Mouse (Mus musculus) liver, embryonic 16.5 days (tissue): ENCODE results near the gene Trim58. TPM values are rescaled to one million over a fixed set of nuclear protein-coding genes. Genes with fewer than 3 reads are reported as not detected.

Experiments used
- ATAC-seq: fragments of 200-750 bp; cut with Nextera tagmentation; 2 replicates; pipeline ENCODE4 v1.8.0; 2017; ENCODE audit warnings: low read depth, mild to moderate bottlenecking, moderate number of reproducible peaks, moderate library complexity
- H3K27ac ChIP-seq: fragments of 300-500 bp; sonication (generic); 2 replicates; pipeline ENCODE4 v1.5.1; 2014; ENCODE audit warnings: mild to moderate bottlenecking, low read length
- H3K27me3 ChIP-seq: fragments of 300-500 bp; sonication (generic); 2 replicates; pipeline ENCODE4 v1.6.1; 2014; ENCODE audit warnings: low read depth, low read length, mixed read lengths; ENCODE audit not compliant: control insufficient read depth, insufficient read depth
- H3K36me3 ChIP-seq: fragments of 300-500 bp; sonication (generic); 2 replicates; pipeline ENCODE4 v1.6.1; 2014; ENCODE audit warnings: mild to moderate bottlenecking; ENCODE audit not compliant: control insufficient read depth, insufficient read depth
- H3K4me1 ChIP-seq: fragments of 300-500 bp; sonication (generic); 2 replicates; pipeline ENCODE4 v1.6.1; 2014; ENCODE audit warnings: low read depth, low read length, mixed read lengths; ENCODE audit not compliant: control insufficient read depth
- H3K4me2 ChIP-seq: fragments of 300-500 bp; sonication (generic); 2 replicates; pipeline ENCODE4 v1.6.1; 2014; ENCODE audit warnings: low read depth, low read length, mixed read lengths
- H3K4me3 ChIP-seq: fragments of 300-500 bp; sonication (generic); 2 replicates; pipeline ENCODE4 v1.5.1; 2014; ENCODE audit warnings: low read depth, mild to moderate bottlenecking, low read length
- H3K9ac ChIP-seq: fragments of 300-500 bp; sonication (generic); 2 replicates; pipeline ENCODE4 v1.6.1; 2014; ENCODE audit warnings: low read depth, low read length
- H3K9me3 ChIP-seq: fragments of 300-500 bp; sonication (generic); replicated peaks from 2 replicates; pipeline ENCODE4 v1.6.1; 2016; ENCODE audit warnings: low read length; ENCODE audit not compliant: control insufficient read depth
- WGBS: fragments of 180-500 bp; shearing (Covaris S2); extraction: QIAGEN DNeasy Blood & Tissue Kit; methylation state at CpG from one replicate; pipeline ENCODE4 v1.1.7; 2014; ENCODE audit not compliant: insufficient replicate concordance; 5-methylcytosine and 5-hydroxymethylcytosine counted together
- polyA plus RNA-seq: library from polyadenylated mRNA; unstranded; fragments of >200 nt; fragmentation: Nextera tagmentation; extraction: Ambion mirVana; gene quantifications from 2 replicates; pipeline ENCODE4 v1.2.1, GENCODE M21; 2015

Gene Trim58
- polyA plus RNA-seq: 12.7 and 15.7 TPM in 2 replicates

DNA sequence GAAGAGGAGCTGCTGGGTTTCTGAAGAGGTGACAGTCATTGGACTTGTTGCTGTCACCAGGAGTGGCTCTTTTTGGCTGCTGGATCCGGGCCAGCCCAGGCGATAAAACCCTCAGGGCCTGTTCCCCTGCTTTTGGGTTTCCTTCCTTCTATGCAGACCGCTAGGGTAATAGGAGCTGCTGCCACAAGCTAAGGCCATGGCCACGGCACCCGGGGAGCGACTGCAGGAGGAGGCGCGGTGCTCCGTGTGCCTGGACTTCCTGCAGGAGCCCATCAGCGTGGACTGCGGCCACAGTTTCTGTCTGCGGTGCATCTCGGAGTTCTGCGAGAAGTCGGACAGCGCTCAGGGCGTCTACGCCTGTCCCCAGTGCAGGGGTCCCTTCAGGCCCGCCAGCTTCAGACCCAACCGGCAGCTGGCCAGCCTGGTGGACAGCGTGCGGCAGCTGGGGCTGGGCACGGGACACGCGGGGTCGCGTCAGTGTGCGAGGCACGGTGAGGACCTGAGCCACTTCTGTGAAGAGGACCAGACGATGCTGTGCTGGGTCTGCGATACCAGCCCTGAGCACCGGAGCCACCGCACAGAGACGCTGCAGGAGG lies at the start of gene Trim58:
Trim58 (plus strand) TSS at position 194 of the 596 bp plus-strand sequence.
- ATAC-seq: peak; percentile 17
- H3K4me2 ChIP-seq: peak within 1 kb of the TSS; percentile 73
- peaks cover 14% of the 10 kb centered on the region for H3K36me3 ChIP-seq
- peak within 1 kb of the TSS; percentile 89 for H3K9ac ChIP-seq
- peak within 1 kb of the TSS; percentile 100 for H3K27ac ChIP-seq
- H3K4me1 ChIP-seq: peaks cover 21% of the 10 kb centered on the region
- under 1% methylated on average over 34 of the region's 34 CpGs for WGBS
- peak within 1 kb of the TSS; percentile 73 for H3K4me3 ChIP-seq
- no peaks in the 10 kb centered on the region for H3K9me3 ChIP-seq
- no peaks in the 10 kb centered on the region for H3K27me3 ChIP-seq

- Histone ChIP-seq H3K4me3 (no peak within 1 kb of the TSS), H3K4me2 (no peak within 1 kb of the TSS), H3K27ac (no peak within 1 kb of the TSS), H3K9me3 (no peaks in the 10 kb centered on the region), H3K27me3 (no peaks in the 10 kb centered on the region), H3K4me1 (no peaks in the 10 kb centered on the region), H3K36me3 (no peaks in the 10 kb centered on the region), H3K9ac (no peak within 1 kb of the TSS)
- no peak for ATAC-seq
- WGBS: 56% methylated on average over 6 of the region's 6 CpGs
Observed at GRCm38 (mm10) chr11:58594814-58595213, 45.5 kb upstream of the Trim58 start, which contains the start of gene Olfr324. Gene Olfr324, plus strand, starts transcription at chr11:58595114.

- Histone ChIP-seq H3K4me3 (no peak overlapping the region), H3K36me3 (no peaks in the 10 kb centered on the region), H3K9ac (no peak overlapping the region), H3K27me3 (no peaks in the 10 kb centered on the region), H3K4me2 (no peak overlapping the region), H3K27ac (no peak overlapping the region), H3K4me1 (no peaks in the 10 kb centered on the region), H3K9me3 (no peaks in the 10 kb centered on the region)
- ATAC-seq: no peak
- WGBS: 59% methylated on average over 13 of the region's 13 CpGs
Observed at GRCm38 (mm10) chr11:58597837-58598236, 42.4 kb upstream of the Trim58 start.

DNA sequence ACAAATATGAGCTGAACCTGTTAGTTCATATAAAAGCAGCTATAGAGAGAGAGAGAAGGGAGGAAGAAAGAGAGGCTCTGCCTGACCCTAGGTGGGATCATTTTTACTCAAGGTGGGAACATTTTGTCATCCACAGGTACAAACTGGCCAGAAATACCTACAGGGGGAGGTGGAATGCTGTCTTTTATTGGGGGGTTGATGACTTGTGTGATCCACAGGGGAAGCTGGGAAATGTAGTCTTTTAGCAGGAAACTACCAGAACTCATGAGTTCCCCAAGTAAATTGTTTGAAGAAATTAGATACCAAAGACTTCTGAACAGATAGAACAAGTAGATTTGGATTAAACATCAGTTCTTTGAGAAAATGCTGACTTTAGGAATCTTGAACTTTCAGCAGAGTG lies 38.2 kb upstream of the Trim58 start:
- no peaks in the 10 kb centered on the region for H3K9me3 ChIP-seq
- H3K36me3 ChIP-seq: no peaks in the 10 kb centered on the region
- no peaks in the 10 kb centered on the region for H3K4me1 ChIP-seq
- H3K9ac ChIP-seq: no peak overlapping the region
- H3K4me3 ChIP-seq: no peak overlapping the region
- H3K4me2 ChIP-seq: no peak overlapping the region
- no peaks in the 10 kb centered on the region for H3K27me3 ChIP-seq
- no peak for ATAC-seq
- no peak overlapping the region for H3K27ac ChIP-seq

DNA sequence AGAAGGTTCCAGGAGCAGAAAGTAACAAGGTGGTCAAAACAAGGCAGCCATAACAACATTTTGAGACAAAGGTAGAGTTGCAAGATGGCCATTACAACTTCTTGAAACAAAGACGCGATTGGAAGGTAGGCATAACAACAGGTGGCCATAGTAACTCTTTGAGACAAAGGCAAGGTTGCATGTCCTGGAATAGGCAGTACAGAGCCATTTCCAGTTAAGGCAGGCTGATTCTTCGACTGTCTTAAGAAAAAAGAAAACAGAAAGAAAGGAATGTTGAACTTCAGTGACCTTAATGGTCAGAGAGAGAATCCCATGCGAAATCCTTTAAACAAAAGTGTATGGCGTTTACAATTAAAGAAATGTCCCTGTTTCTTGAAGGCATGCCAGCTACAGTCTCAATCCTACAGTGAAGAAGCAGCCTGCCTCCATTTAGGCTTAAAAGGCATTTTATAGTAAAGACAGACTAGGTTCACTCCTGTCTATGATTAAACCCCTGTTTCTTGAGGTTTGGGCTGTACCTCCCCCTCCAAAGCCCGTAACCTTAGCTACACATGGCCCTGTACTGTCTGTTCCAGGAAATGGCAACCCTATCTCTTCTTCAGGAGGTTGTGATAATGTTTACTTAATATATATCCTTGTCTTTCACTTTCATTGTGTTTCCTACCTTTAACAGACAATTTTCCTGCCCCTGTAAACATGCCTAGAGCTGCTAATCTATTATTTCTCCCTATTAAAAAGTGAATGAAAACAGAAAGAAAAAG lies 37.3 kb upstream of the Trim58 start:
- no peaks in the 10 kb centered on the region for H3K9me3 ChIP-seq
- ATAC-seq: no peak
- H3K27ac ChIP-seq: no peak overlapping the region
- no peak overlapping the region for H3K4me3 ChIP-seq
- no peak overlapping the region for H3K9ac ChIP-seq
- no peak overlapping the region for H3K4me2 ChIP-seq
- no peaks in the 10 kb centered on the region for H3K4me1 ChIP-seq
- H3K27me3 ChIP-seq: no peaks in the 10 kb centered on the region
- H3K36me3 ChIP-seq: no peaks in the 10 kb centered on the region
- 61% methylated on average over 6 of the region's 6 CpGs for WGBS

GRCm38 (mm10) chr11:58604688-58605087 lies 35.6 kb upstream of the Trim58 start:
- WGBS: 34% methylated on average over 2 of the region's 2 CpGs
- H3K4me2 ChIP-seq: no peak overlapping the region
- no peaks in the 10 kb centered on the region for H3K27me3 ChIP-seq
- ATAC-seq: 0 out of 2 replicates have a peak, but pooled peaks have one; percentile 27
- no peak overlapping the region for H3K27ac ChIP-seq
- no peaks in the 10 kb centered on the region for H3K36me3 ChIP-seq
- no peak overlapping the region for H3K4me3 ChIP-seq
- no peaks in the 10 kb centered on the region for H3K4me1 ChIP-seq
- H3K9me3 ChIP-seq: no peaks in the 10 kb centered on the region
- H3K9ac ChIP-seq: no peak overlapping the region

DNA sequence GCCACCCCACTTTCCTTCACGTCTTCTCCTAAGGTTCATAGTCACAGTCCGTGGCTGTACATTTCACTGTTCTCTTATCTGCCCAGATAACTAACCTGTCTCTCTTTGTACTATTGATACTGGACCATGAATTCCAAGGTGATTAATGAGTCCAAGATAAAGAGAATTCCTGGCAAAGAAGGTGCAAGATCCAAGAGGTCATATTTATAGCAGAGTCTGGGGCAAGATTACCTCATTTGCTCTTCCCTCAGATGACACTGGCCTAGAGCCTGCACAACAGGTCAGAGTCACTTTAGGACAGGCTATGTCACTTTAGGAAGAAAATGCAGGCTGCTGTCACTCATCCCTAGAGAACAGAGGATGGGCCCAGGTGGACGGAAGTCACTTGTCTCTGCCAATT lies 35.0 kb upstream of the Trim58 start:
- no peak overlapping the region for H3K4me3 ChIP-seq
- 42% methylated on average over 3 of the region's 3 CpGs for WGBS
- no peaks in the 10 kb centered on the region for H3K27me3 ChIP-seq
- H3K4me2 ChIP-seq: no peak overlapping the region
- H3K4me1 ChIP-seq: no peaks in the 10 kb centered on the region
- no peak for ATAC-seq
- H3K27ac ChIP-seq: no peak overlapping the region
- no peak overlapping the region for H3K9ac ChIP-seq
- H3K9me3 ChIP-seq: no peaks in the 10 kb centered on the region
- no peaks in the 10 kb centered on the region for H3K36me3 ChIP-seq

- Histone ChIP-seq H3K9ac (no peak overlapping the region), H3K4me1 (no peaks in the 10 kb centered on the region), H3K4me3 (no peak overlapping the region), H3K27ac (no peak overlapping the region), H3K27me3 (no peaks in the 10 kb centered on the region), H3K9me3 (no peaks in the 10 kb centered on the region), H3K4me2 (no peak overlapping the region), H3K36me3 (no peaks in the 10 kb centered on the region)
- WGBS: 58% methylated on average over 12 of the region's 12 CpGs
- ATAC-seq: no peak
Observed at GRCm38 (mm10) chr11:58606177-58606919, 33.9 kb upstream of the Trim58 start.

DNA sequence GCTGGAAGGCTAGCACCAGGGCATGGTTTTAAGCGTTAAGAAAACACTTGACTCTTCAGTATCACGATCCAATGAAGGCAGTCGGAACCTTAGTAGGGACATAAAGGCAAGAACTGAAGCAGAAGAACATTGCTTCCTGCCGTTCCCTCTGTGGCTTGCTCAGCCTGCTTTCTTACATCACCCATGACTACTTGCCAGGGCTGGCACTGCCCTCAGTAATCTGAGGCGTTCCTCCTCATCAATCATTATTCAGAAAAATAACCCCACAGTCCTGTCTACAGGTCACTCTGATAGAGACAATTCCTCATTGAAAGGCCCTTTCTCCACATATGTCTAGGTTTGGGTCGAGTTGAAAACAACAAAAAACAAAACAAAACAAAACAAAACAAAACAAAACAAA lies 33.2 kb upstream of the Trim58 start:
- 63% methylated on average over 6 of the region's 6 CpGs for WGBS
- no peak for ATAC-seq
- Histone ChIP-seq H3K36me3 (no peaks in the 10 kb centered on the region), H3K9ac (no peak overlapping the region), H3K4me3 (no peak overlapping the region), H3K9me3 (no peaks in the 10 kb centered on the region), H3K27ac (no peak overlapping the region), H3K27me3 (no peaks in the 10 kb centered on the region), H3K4me2 (no peak overlapping the region), H3K4me1 (no peaks in the 10 kb centered on the region)
